Mouse (Mus musculus) kidney, adult 8-10 months (tissue): ENCODE measurements at regions not wholly inside any gene's neighbourhood (a gene's known extent, or its start where the extent isn't known, plus 50 kb on each side); places are given as distances from the start of the nearest gene placed in this dataset.

ENCODE experiments used
- DNase-seq, 2 experiments: peaks; one replicate each; pipeline ENCODE4 v3.0.0; 2022

GRCm38 (mm10) chr15:39998063-39998462 lies 136.1 kb upstream of the 9330182O14Rik start:
- DNase-seq: no peak

GRCm38 (mm10) chr15:40000022-40000421 lies 134.1 kb upstream of the 9330182O14Rik start:
- no peak for DNase-seq

- no peak for DNase-seq
Observed at GRCm38 (mm10) chr15:40005096-40005495, 129.1 kb upstream of the 9330182O14Rik start.

GRCm38 (mm10) chr15:40007844-40008243 lies 126.3 kb upstream of the 9330182O14Rik start:
- no peak for DNase-seq

GRCm38 (mm10) chr15:40013833-40014232 lies 120.3 kb upstream of the 9330182O14Rik start:
- DNase-seq: no peak

DNA sequence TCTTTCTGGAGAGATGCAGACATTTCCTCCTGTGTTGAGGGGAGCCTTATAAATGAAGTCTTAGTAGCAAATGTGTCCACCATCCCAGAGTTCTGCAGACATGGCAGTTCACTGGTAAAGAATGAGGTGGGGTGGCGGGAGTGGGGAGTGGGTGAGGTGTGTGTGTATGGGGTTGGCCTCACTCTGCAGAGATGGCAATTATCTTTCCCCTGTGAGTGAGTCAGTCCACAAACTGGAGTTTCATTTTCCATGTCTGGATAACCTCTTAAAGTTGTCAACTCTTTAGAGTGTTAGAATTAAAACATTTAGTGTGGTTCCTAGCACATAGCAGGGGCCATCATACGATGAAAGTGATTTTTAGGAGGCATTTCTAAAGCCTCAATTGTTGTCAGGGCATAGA lies 117.1 kb upstream of the 9330182O14Rik start:
- no peak for DNase-seq

GRCm38 (mm10) chr15:40017597-40017996 lies 116.6 kb upstream of the 9330182O14Rik start:
- peak in 1 of 2 experiments; percentile 33 for DNase-seq

DNA sequence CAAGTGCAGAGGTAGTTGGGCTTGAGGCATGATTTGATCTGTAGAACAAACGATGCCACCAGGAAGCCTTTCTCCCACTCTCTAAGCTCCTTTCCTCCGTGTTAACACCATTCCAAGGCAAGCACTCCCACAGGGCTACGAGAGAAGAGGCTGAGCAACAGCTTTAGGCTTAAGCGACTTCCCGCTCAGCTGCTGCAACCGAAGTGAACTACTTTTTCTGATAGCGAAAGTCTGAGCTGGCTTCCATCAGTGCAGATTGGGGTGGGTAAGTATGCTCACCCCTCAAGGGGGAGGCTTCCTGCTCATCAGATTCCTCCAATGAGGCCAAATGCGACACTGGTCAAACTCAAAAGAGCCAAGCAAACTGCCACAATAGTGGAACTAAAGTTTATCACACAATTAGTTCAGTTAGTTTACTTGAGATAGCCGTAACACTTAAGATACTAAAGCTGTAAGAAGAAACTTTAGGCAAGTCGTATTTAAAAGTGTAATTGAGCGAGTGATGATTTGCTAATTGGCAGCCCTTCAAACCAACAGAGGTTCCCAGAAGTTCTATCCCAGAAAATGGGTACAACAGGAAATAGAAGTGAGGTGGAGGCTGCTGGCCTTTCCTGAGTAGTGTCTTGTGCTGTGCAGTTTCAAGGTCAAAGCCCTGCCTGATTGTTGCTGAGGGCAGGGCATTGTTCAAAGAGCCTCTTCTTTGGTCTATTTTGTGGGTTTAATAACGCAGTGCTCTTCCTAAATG lies 115.9 kb upstream of the 9330182O14Rik start:
- no peak for DNase-seq

DNA sequence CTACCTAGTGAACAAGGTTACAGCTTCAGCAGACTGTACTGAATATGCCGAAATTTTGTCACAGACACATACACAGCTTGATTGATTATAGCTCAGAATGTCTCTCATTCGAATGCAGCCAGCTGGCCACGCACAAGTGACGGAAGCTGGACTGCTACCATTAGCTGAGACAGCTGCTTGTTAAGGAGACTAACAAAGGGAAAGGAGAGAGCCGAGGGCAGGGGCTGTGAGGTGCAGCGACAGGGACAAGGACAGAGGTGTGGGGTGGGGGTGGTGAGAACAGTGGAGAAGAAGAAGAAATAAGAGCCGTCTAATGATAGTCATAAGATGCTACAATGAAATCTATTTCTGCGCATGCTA lies 115.4 kb upstream of the 9330182O14Rik start:
- no peak for DNase-seq

DNA sequence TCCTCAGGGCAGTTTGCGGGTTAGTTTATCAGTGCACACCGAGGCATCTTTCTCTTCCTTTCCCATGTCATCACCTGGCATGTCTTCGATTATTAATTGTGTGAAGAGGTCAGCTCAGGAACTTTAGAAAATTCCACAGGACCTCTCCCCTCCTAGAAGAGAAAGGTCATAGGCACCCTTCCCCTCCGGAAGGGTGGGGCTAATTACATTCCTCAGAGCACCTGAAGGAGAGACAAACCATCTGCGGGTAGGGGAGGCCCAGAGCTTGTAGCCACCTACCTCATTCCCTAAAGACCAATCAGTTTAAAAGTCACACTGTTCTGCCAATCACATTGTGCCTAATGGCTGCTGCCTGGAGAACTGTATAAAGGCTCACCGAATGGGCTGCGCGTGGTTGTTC lies 114.9 kb upstream of the 9330182O14Rik start:
- no peak for DNase-seq

- no peak for DNase-seq
Observed at GRCm38 (mm10) chr15:40020097-40020496, 114.1 kb upstream of the 9330182O14Rik start.

DNA sequence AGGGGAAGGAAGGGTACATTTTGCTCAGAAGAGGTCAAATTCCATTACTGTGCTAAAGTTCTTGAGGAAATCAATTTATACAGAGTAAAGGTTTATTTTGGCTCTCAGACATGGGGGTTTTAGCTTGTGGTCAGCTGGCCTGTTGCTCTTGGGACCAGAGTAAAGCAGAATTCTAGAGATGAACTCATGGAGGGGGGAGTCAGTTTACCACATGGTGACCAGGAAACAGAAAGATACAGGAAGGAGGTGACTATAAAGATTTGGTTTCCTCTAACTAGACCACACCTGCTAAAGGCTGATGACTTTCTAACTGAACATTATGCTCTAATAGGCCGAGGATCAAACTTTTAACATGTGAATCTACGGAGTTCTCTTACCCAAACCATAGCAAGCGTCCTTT lies 113.5 kb upstream of the 9330182O14Rik start:
- no peak for DNase-seq

DNA sequence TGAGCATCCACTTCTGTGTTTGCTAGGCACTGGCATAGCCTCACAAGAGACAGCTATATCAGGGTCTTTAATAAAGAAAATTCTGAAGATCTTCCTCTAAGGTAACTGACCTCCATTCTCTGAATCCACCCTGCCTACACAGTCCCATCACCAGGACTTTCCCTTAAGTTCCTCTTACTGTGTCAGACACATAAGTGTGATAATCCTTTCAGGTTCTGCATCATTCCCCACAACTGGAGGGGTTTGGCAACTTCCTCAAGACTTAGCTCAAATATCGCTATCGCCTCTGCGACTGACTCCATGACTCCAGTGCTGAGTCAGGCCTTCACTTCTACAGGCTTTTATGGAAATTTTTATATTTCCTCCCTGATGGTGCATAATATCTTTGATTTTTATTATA lies 111.0 kb upstream of the 9330182O14Rik start:
- no peak for DNase-seq

GRCm38 (mm10) chr15:40032088-40032487 lies 102.1 kb upstream of the 9330182O14Rik start:
- DNase-seq: no peak

GRCm38 (mm10) chr15:40036181-40036580 lies 98.0 kb upstream of the 9330182O14Rik start:
- no peak for DNase-seq

DNA sequence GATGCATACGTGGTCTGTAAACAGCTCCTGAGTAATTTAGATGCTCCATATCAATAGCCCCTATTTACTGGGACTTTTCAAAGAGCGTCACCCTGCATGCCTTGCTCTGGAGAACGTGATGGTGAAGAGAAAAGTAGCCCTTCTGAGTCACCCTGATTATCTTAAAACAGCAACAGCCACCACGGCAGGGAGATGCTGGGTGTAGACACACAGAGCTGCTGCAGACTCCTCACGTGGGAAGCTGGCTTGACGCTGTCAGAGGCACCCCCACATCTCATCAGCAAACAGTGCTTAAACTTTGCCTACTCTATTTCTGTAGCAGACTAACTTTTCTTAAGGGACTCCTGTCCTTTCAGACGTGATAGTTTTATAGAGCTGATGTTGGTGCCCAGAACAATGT lies 96.9 kb upstream of the 9330182O14Rik start:
- DNase-seq: no peak

DNA sequence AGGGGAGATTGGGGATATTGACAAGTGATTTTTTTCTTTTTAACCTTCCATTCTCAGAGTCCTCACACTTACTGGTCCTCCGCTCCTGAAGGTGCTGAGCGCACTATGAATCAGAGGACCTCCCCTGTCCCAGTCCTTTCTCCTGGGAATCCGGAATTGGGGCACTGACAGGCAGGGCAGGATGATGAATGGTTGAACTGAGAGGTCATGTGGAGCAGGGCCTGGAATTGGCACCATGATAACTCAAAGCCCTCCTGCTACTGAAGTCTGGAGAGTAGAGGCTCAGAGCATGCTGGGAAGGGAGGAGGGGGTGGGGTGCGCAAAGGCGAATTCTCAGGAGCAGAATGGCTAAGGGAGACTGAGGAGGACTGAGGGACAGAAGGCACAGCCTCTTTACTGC lies 87.9 kb upstream of the 9330182O14Rik start:
- no peak for DNase-seq

DNA sequence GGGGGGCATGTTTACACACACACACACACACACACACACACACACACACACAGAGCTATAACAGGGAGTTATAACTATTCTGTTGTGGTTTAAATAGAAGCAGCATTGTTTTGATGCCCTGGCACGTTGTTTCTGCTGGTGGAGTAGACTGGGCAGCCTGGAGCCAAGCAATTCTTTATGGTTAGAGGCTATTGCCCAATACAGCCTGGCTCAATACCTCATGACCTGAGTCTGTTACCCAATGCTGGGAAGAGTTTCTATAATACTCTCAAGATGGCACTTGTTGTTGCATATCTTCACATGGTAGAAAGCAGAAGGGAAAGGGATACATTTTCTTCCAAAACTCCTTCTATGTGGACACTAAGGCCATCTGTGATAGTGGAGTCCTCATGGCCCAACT lies 87.1 kb upstream of the 9330182O14Rik start:
- no peak for DNase-seq

- DNase-seq: no peak
Observed at GRCm38 (mm10) chr15:40068051-40068450, 66.1 kb upstream of the 9330182O14Rik start.

DNA sequence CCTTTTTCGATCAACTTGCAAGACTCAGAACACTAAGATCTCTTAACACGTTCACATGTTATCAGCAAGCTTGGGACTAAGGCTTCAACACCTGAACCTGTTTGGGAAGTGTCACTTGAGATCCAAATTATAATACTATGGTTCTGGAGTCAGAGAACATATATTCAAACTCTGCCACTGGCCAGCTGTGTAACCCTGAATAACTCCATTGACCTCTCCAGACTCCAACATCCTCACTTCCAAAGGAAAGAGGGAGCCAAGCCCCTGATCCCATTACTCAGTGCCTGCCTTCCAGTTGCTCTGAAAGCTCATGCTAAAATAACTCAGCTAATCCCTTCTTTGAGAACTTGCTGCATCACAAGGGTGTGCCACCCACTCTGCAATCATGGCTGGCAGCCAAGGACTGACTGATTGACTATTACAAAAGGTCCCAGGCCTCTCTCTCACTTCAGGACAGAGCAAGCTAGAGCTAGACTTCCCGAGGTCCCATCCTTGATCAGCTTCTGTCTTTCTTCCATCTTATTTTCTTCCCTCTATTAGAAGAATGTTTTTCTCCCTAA lies 58.8 kb upstream of the 9330182O14Rik start:
- DNase-seq: no peak

DNA sequence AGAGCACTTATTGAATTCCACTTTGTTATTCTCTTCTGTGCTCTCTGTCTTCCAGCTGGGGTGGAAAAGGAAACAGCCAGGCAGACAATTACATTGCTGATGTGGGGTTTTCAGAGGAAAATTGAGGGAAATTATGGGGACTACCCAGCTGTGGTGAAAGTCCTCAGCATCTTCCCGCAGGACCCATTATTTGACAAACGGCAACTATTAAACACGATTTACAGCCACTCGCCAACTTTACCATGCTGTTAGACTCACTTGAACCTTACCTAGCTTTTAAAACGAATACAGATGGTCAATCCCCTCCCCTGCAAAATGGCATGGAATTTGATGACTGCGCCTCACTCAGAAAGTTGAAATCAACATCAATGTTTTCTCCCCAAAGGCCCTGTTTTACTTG lies 54.3 kb upstream of the 9330182O14Rik start:
- DNase-seq: no peak
